Mouse (Mus musculus) neural tube, embryonic 14.5 days (tissue): ENCODE data around the gene Cyp3a13. TPM values are rescaled to one million over a fixed set of nuclear protein-coding genes. Genes with fewer than 3 reads are reported as not detected.
"Not testable (repeated sequence)": the region's sequence is repeated elsewhere in the genome, so short reads cannot be mapped to it uniquely, and the experiment has no call there.

Experiments
- ATAC-seq: fragments of 200-750 bp; cut with Nextera tagmentation; 2 replicates; pipeline ENCODE4 v1.8.0; 2017; ENCODE audit warnings: low read depth, mild to moderate bottlenecking, moderate TSS enrichment, moderate library complexity
- H3K27ac ChIP-seq: fragments of 300-500 bp; sonication (generic); 2 replicates; pipeline ENCODE4 v1.5.1; 2014; ENCODE audit warnings: low read depth, mild to moderate bottlenecking, control low read depth, low read length, moderate library complexity, mixed read lengths
- H3K27me3 ChIP-seq: fragments of 300-500 bp; sonication (generic); 2 replicates; pipeline ENCODE4 v1.6.1; 2014; ENCODE audit warnings: low read length; ENCODE audit not compliant: control insufficient read depth, insufficient read depth
- H3K36me3 ChIP-seq: fragments of 300-500 bp; sonication (generic); 2 replicates; pipeline ENCODE4 v1.6.1; 2014; ENCODE audit warnings: low read length, mixed read lengths; ENCODE audit not compliant: control insufficient read depth, insufficient read depth
- H3K4me1 ChIP-seq: fragments of 300-500 bp; sonication (generic); 2 replicates; pipeline ENCODE4 v1.6.1; 2014; ENCODE audit warnings: low read length; ENCODE audit not compliant: control insufficient read depth, insufficient read depth
- H3K4me2 ChIP-seq: fragments of 300-500 bp; sonication (generic); 2 replicates; pipeline ENCODE4 v1.6.1; 2014; ENCODE audit warnings: mild to moderate bottlenecking, low read depth, low read length, control low read depth
- H3K4me3 ChIP-seq: fragments of 300-500 bp; sonication (generic); 2 replicates; pipeline ENCODE4 v1.5.1; 2014; ENCODE audit warnings: low read depth, low read length, control low read depth, mixed read lengths
- H3K9ac ChIP-seq: fragments of 300-500 bp; sonication (generic); replicated peaks from 2 replicates; pipeline ENCODE4 v1.6.1; 2014; ENCODE audit warnings: low read depth, mild to moderate bottlenecking, control low read depth, low read length, mixed read lengths
- H3K9me3 ChIP-seq: fragments of 300-500 bp; sonication (generic); 2 replicates; pipeline ENCODE4 v1.6.1; 2016; ENCODE audit warnings: low read length; ENCODE audit not compliant: control insufficient read depth
- WGBS: fragments of 180-500 bp; shearing (Covaris S2); extraction: QIAGEN DNeasy Blood & Tissue Kit; methylation state at CpG from one replicate; pipeline ENCODE4 v1.1.7; 2014; 5-methylcytosine and 5-hydroxymethylcytosine counted together
- polyA plus RNA-seq: library from polyadenylated mRNA; unstranded; fragments of >200 nt; fragmentation: Nextera tagmentation; extraction: Ambion mirVana; gene quantifications from 2 replicates; pipeline ENCODE4 v1.2.1, GENCODE M21; 2014

Gene Cyp3a13
- polyA plus RNA-seq, 1 experiment from 2014 or later, result not detected

DNA sequence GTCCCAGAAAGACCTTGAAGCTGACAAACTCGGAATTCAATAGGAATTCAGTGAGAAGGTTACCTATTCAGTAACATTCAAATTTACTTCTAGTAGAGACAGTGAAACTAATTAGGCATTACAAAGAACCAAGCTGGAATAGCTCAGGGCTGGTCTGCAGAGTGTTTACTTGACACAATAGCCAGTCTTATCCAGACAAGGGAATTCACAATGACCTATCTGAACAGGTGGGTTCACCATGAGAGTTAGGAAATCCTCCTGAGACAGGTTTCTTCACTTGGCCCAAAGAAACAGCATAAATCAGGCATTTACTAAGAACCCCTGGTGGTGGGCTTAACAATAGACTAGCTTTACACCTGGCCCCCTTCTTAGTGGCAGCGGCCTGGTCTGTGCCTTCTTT, 12.5 kb upstream of the Cyp3a13 start:
- H3K4me1 ChIP-seq, H3K27me3 ChIP-seq, H3K9me3 ChIP-seq, ATAC-seq, H3K4me2 ChIP-seq, H3K36me3 ChIP-seq, H3K9ac ChIP-seq, H3K27ac ChIP-seq, H3K4me3 ChIP-seq: not testable (repeated sequence)
- WGBS, result 72% methylated on average over 2 of the region's 2 CpGs

DNA sequence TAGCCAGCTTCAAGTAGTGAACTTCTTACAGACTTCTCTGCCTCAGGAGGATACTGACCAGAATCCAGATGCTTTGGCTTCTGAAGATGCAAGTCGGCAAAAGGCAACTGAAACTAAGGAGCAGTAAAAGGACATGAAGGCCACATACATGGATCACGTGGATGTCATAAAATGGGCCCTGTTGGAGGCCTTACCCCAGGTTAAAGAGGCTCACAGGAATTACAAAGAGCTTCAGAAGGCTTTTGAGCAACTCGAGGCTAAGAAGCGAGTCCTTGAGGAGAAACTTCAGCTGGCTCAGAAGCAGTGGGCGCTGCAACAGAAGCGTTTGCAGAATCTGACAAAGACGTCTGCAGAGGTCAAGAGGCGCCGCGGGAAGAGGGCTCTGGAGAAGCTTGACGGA, 7.0 kb upstream of the Cyp3a13 start:
- Histone ChIP-seq H3K4me3 (no peak overlapping the region), H3K27me3 (no peaks in the 10 kb centered on the region), H3K9me3 (no peaks in the 10 kb centered on the region), H3K9ac (no peak overlapping the region), H3K27ac (no peak overlapping the region), H3K36me3 (no peaks in the 10 kb centered on the region), H3K4me2 (no peak overlapping the region), H3K4me1 (no peaks in the 10 kb centered on the region)
- no peak for ATAC-seq
- WGBS, result 80% methylated on average over 11 of the region's 11 CpGs

DNA sequence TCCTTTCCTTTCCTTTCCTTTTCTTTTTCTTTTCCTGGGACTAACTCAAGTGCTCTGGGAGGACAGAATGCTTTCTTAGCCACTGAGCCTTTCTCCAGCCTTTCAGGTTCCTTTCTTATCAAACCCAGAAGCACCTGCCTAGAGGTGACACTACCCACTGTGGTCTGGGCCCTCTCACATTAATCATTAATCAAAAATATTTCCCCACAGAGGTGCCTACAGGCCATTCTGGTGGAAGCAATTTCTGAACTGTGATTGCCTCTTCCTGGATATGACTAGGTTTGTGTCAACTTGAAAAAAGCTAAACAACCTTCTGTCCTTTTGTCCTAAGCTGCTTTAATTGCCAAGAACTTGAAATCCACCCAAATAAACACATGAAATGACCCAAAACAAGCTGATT, 752 bp upstream of the Cyp3a13 start:
- Histone ChIP-seq H3K4me3 (no peak overlapping the region), H3K4me1 (no peaks in the 10 kb centered on the region), H3K27ac (no peak overlapping the region), H3K9me3 (no peaks in the 10 kb centered on the region), H3K9ac (no peak overlapping the region), H3K4me2 (no peak overlapping the region), H3K27me3 (no peaks in the 10 kb centered on the region), H3K36me3 (no peaks in the 10 kb centered on the region)
- ATAC-seq, result no peak

GRCm38 (mm10) chr5:137915550-137915949, 5.9 kb downstream of the Cyp3a13 start:
- no peaks in the 10 kb centered on the region for H3K36me3 ChIP-seq
- no peaks in the 10 kb centered on the region for H3K27me3 ChIP-seq
- H3K4me1 ChIP-seq, result no peaks in the 10 kb centered on the region
- WGBS, result 80% methylated on average over 6 of the region's 6 CpGs
- no peak overlapping the region for H3K9ac ChIP-seq
- no peaks in the 10 kb centered on the region for H3K9me3 ChIP-seq
- H3K4me2 ChIP-seq, result no peak overlapping the region
- no peak for ATAC-seq
- no peak overlapping the region for H3K27ac ChIP-seq
- no peak overlapping the region for H3K4me3 ChIP-seq

- Histone ChIP-seq H3K27me3 (no peaks in the 10 kb centered on the region), H3K27ac (no peak overlapping the region), H3K36me3 (no peaks in the 10 kb centered on the region), H3K4me2 (no peak overlapping the region), H3K9me3 (no peaks in the 10 kb centered on the region), H3K4me1 (no peaks in the 10 kb centered on the region), H3K4me3 (no peak overlapping the region), H3K9ac (no peak overlapping the region)
- ATAC-seq, result no peak
Measured at GRCm38 (mm10) chr5:137914508-137914907, 6.9 kb downstream of the Cyp3a13 start.

DNA sequence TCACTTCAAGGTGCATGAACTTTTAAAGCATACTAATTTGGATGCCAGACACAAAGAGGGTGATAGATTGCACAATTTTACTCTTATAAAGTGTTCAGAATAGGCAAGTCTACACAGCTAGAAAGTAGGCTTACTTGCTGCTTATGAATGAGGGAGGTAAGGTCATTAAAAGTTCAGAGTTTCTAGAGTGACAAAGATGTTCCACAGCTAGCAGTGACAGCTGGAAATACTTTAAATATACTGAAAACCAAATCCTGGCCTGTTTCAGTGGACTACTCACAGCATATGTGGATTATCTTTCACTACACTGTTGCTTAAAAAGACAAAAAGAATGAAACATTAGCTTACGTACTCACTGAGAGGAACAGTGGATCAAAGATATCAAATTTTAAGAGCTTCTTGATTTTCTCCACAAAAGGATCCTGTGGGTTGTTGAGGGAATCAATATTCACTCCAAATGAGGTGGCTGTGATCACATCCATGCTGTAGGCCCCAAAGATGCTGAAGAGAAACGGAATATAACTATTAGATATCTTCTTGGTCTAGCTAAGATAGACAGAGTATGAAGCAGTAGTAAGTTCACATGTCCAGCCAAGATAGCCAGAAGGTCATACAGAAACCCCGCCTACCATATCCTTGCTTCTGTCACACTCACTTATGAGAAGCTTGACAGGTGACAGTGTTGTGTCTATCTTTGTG, 11.7 kb downstream of the Cyp3a13 start:
- Histone ChIP-seq H3K27ac (no peak overlapping the region), H3K4me2 (no peak overlapping the region), H3K9ac (no peak overlapping the region), H3K4me1 (no peaks in the 10 kb centered on the region), H3K9me3 (no peaks in the 10 kb centered on the region), H3K27me3 (no peaks in the 10 kb centered on the region), H3K36me3 (no peaks in the 10 kb centered on the region), H3K4me3 (no peak overlapping the region)
- WGBS, result 89% methylated on average over 3 of the region's 3 CpGs
- no peak for ATAC-seq

DNA sequence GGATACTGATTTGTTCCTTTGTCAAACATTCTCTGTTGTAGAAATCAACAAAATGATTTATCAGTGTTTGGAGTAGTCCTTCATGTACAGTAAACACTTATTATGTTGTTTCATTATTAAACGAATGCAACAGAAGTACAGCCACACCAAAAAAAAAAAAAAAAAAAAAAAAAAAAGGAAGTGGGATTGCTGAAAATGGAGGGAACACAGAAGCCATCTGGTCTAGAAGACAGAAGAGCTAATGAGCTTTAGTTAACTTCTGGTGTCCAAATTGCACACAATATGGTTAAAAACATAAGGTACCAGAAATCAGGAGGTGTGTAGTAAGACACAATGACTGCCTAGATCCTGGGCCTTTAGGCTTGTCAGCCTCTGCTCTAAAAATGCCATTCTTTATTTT, 23.6 kb downstream of the Cyp3a13 start:
- 75% methylated on average over 1 of the region's 1 CpGs for WGBS
- Histone ChIP-seq H3K27me3 (no peaks in the 10 kb centered on the region), H3K9me3 (no peaks in the 10 kb centered on the region), H3K4me2 (no peak overlapping the region), H3K27ac (no peak overlapping the region), H3K9ac (no peak overlapping the region), H3K36me3 (no peaks in the 10 kb centered on the region), H3K4me1 (no peaks in the 10 kb centered on the region), H3K4me3 (no peak overlapping the region)
- ATAC-seq, result no peak

- H3K36me3 ChIP-seq, result no peaks in the 10 kb centered on the region
- no peak for ATAC-seq
- H3K27me3 ChIP-seq, result no peaks in the 10 kb centered on the region
- no peak overlapping the region for H3K4me2 ChIP-seq
- no peak overlapping the region for H3K27ac ChIP-seq
- WGBS, result 69% methylated on average over 1 of the region's 1 CpGs
- no peaks in the 10 kb centered on the region for H3K4me1 ChIP-seq
- no peak overlapping the region for H3K9ac ChIP-seq
- no peak overlapping the region for H3K4me3 ChIP-seq
- H3K9me3 ChIP-seq, result no peaks in the 10 kb centered on the region
Measured at GRCm38 (mm10) chr5:137892954-137893353, 28.5 kb downstream of the Cyp3a13 start.

- H3K9ac ChIP-seq, result no peak overlapping the region
- 100% methylated on average over 1 of the region's 1 CpGs for WGBS
- no peaks in the 10 kb centered on the region for H3K9me3 ChIP-seq
- no peak overlapping the region for H3K4me2 ChIP-seq
- no peak overlapping the region for H3K4me3 ChIP-seq
- H3K36me3 ChIP-seq, result no peaks in the 10 kb centered on the region
- ATAC-seq, result no peak
- no peaks in the 10 kb centered on the region for H3K27me3 ChIP-seq
- H3K4me1 ChIP-seq, result no peaks in the 10 kb centered on the region
- no peak overlapping the region for H3K27ac ChIP-seq
Measured at GRCm38 (mm10) chr5:137887666-137888065, 33.8 kb downstream of the Cyp3a13 start.
